Mouse (Mus musculus): ENCODE data around the gene Adam11. TPM values are rescaled to one million over a fixed set of nuclear protein-coding genes. Genes with fewer than 3 reads are reported as not detected.
"Not testable (repeated sequence)": the region's sequence is repeated elsewhere in the genome, so short reads cannot be mapped to it uniquely, and the experiment has no call there.

The Adam11 gene
- polyA plus RNA-seq (2014; fragmentation: Nextera tagmentation; extraction: Ambion mirVana), result 11.7 and 14.0 TPM in 2 replicates

GRCm38 (mm10) chr11:102761309-102762210 lies at the start of gene Adam11:
Gene Adam11 (plus strand): TSS chr11:102761439.
- H3K9ac ChIP-seq (ENCODE audit: low read length), result peak within 1 kb of the TSS; percentile 68
- 1% methylated on average over 56 of the region's 76 CpGs for WGBS
- H3K4me3 ChIP-seq (ENCODE audit: low read depth, low read length), result peak within 1 kb of the TSS; percentile 62
- H3K27ac ChIP-seq (ENCODE audit: low read depth, low read length), result no peak within 1 kb of the TSS
- ATAC-seq (replicated peaks; ENCODE audit: low FRiP score), result peak; percentile 53
- DNase-seq (ENCODE audit: low spot score), result peak; percentile 72
- H3K4me1 ChIP-seq (replicated peaks; ENCODE audit: control insufficient read depth, insufficient read depth, low read length), result peaks cover 9% of the 10 kb centered on the region; the same call in 1 of the 2 replicates
- no peaks in the 10 kb centered on the region for H3K36me3 ChIP-seq (ENCODE audit: control insufficient read depth, insufficient read depth, low read length)
- peak within 1 kb of the TSS; percentile 100 for H3K4me2 ChIP-seq (ENCODE audit: low read depth, low read length, severe bottlenecking)
- no peaks in the 10 kb centered on the region for H3K9me3 ChIP-seq (ENCODE audit: control insufficient read depth, low read length)
- H3K27me3 ChIP-seq (ENCODE audit: control insufficient read depth, insufficient read depth, low read length), result peaks cover 13% of the 10 kb centered on the region

- H3K9me3 ChIP-seq (ENCODE audit: control insufficient read depth, low read length), result no peaks in the 10 kb centered on the region
- H3K4me1 ChIP-seq (replicated peaks; ENCODE audit: control insufficient read depth, insufficient read depth, low read length), result no peaks in the 10 kb centered on the region
- H3K36me3 ChIP-seq (ENCODE audit: control insufficient read depth, insufficient read depth, low read length), result no peaks in the 10 kb centered on the region
- no peak for DNase-seq (ENCODE audit: low spot score)
- H3K27me3 ChIP-seq (ENCODE audit: control insufficient read depth, insufficient read depth, low read length), result no peaks in the 10 kb centered on the region
- no peak overlapping the region for H3K9ac ChIP-seq (ENCODE audit: low read length)
- ATAC-seq (replicated peaks; ENCODE audit: low FRiP score), result no peak
- 89% methylated on average over 4 of the region's 4 CpGs for WGBS
- no peak overlapping the region for H3K4me3 ChIP-seq (ENCODE audit: low read depth, low read length)
- H3K4me2 ChIP-seq (ENCODE audit: low read depth, low read length, severe bottlenecking), result no peak overlapping the region
- H3K27ac ChIP-seq (ENCODE audit: low read depth, low read length), result no peak overlapping the region
Measured at GRCm38 (mm10) chr11:102712411-102712810, 48.8 kb upstream of the Adam11 start.

GRCm38 (mm10) chr11:102714578-102714977 lies 46.7 kb upstream of the Adam11 start:
- H3K4me2 ChIP-seq (ENCODE audit: low read depth, low read length, severe bottlenecking); H3K4me3 ChIP-seq (ENCODE audit: low read depth, low read length); ATAC-seq (replicated peaks; ENCODE audit: low FRiP score); H3K27ac ChIP-seq (ENCODE audit: low read depth, low read length); H3K4me1 ChIP-seq (replicated peaks; ENCODE audit: control insufficient read depth, insufficient read depth, low read length); H3K27me3 ChIP-seq (ENCODE audit: control insufficient read depth, insufficient read depth, low read length); H3K9ac ChIP-seq (ENCODE audit: low read length); DNase-seq (ENCODE audit: low spot score); H3K9me3 ChIP-seq (ENCODE audit: control insufficient read depth, low read length); H3K36me3 ChIP-seq (ENCODE audit: control insufficient read depth, insufficient read depth, low read length): not testable (repeated sequence)
- WGBS, result 74% methylated on average over 2 of the region's 2 CpGs

GRCm38 (mm10) chr11:102716135-102716534 lies 45.1 kb upstream of the Adam11 start:
- H3K36me3 ChIP-seq (ENCODE audit: control insufficient read depth, insufficient read depth, low read length), result no peaks in the 10 kb centered on the region
- ATAC-seq (replicated peaks; ENCODE audit: low FRiP score), result no peak
- no peaks in the 10 kb centered on the region for H3K27me3 ChIP-seq (ENCODE audit: control insufficient read depth, insufficient read depth, low read length)
- H3K9me3 ChIP-seq (ENCODE audit: control insufficient read depth, low read length), result no peaks in the 10 kb centered on the region
- no peak overlapping the region for H3K4me2 ChIP-seq (ENCODE audit: low read depth, low read length, severe bottlenecking)
- H3K4me3 ChIP-seq (ENCODE audit: low read depth, low read length), result no peak overlapping the region
- H3K4me1 ChIP-seq (replicated peaks; ENCODE audit: control insufficient read depth, insufficient read depth, low read length), result no peaks in the 10 kb centered on the region
- H3K27ac ChIP-seq (ENCODE audit: low read depth, low read length), result no peak overlapping the region
- no peak for DNase-seq (ENCODE audit: low spot score)
- WGBS, result 81% methylated on average over 7 of the region's 7 CpGs
- H3K9ac ChIP-seq (ENCODE audit: low read length), result no peak overlapping the region

GRCm38 (mm10) chr11:102725574-102725973 lies 35.7 kb upstream of the Adam11 start:
- WGBS, result 31% methylated on average over 3 of the region's 3 CpGs
- Histone ChIP-seq H3K27me3 (ENCODE audit: control insufficient read depth, insufficient read depth, low read length) (no peaks in the 10 kb centered on the region), H3K9ac (ENCODE audit: low read length) (no peak overlapping the region), H3K4me3 (ENCODE audit: low read depth, low read length) (no peak overlapping the region), H3K4me1 (replicated peaks; ENCODE audit: control insufficient read depth, insufficient read depth, low read length) (no peaks in the 10 kb centered on the region), H3K9me3 (ENCODE audit: control insufficient read depth, low read length) (no peaks in the 10 kb centered on the region), H3K36me3 (ENCODE audit: control insufficient read depth, insufficient read depth, low read length) (no peaks in the 10 kb centered on the region), H3K27ac (ENCODE audit: low read depth, low read length) (no peak overlapping the region), H3K4me2 (ENCODE audit: low read depth, low read length, severe bottlenecking) (no peak overlapping the region)
- DNase-seq (ENCODE audit: low spot score) (no peak), ATAC-seq (replicated peaks; ENCODE audit: low FRiP score) (no peak)

- H3K4me1 ChIP-seq (replicated peaks; ENCODE audit: control insufficient read depth, insufficient read depth, low read length), result no peaks in the 10 kb centered on the region
- DNase-seq (ENCODE audit: low spot score) (no peak), ATAC-seq (replicated peaks; ENCODE audit: low FRiP score) (no peak)
- H3K36me3 ChIP-seq (ENCODE audit: control insufficient read depth, insufficient read depth, low read length), result no peaks in the 10 kb centered on the region
- no peak overlapping the region for H3K4me2 ChIP-seq (ENCODE audit: low read depth, low read length, severe bottlenecking)
- no peak overlapping the region for H3K27ac ChIP-seq (ENCODE audit: low read depth, low read length)
- H3K27me3 ChIP-seq (ENCODE audit: control insufficient read depth, insufficient read depth, low read length), result no peaks in the 10 kb centered on the region
- no peaks in the 10 kb centered on the region for H3K9me3 ChIP-seq (ENCODE audit: control insufficient read depth, low read length)
- 31% methylated on average over 7 of the region's 7 CpGs for WGBS
- H3K9ac ChIP-seq (ENCODE audit: low read length), result no peak overlapping the region
- no peak overlapping the region for H3K4me3 ChIP-seq (ENCODE audit: low read depth, low read length)
Measured at GRCm38 (mm10) chr11:102728614-102729013, 32.6 kb upstream of the Adam11 start.

- Histone ChIP-seq H3K4me2 (ENCODE audit: low read depth, low read length, severe bottlenecking) (no peak overlapping the region), H3K27me3 (ENCODE audit: control insufficient read depth, insufficient read depth, low read length) (no peaks in the 10 kb centered on the region), H3K4me1 (replicated peaks; ENCODE audit: control insufficient read depth, insufficient read depth, low read length) (no peaks in the 10 kb centered on the region), H3K27ac (ENCODE audit: low read depth, low read length) (no peak overlapping the region), H3K9me3 (ENCODE audit: control insufficient read depth, low read length) (no peaks in the 10 kb centered on the region), H3K36me3 (ENCODE audit: control insufficient read depth, insufficient read depth, low read length) (no peaks in the 10 kb centered on the region), H3K9ac (ENCODE audit: low read length) (no peak overlapping the region), H3K4me3 (ENCODE audit: low read depth, low read length) (no peak overlapping the region)
- DNase-seq (ENCODE audit: low spot score), result no peak
- ATAC-seq (replicated peaks; ENCODE audit: low FRiP score), result no peak
- WGBS, result 87% methylated on average over 3 of the region's 3 CpGs
Measured at GRCm38 (mm10) chr11:102729835-102730234, 31.4 kb upstream of the Adam11 start.

- H3K27ac ChIP-seq (ENCODE audit: low read depth, low read length), result no peak overlapping the region
- no peaks in the 10 kb centered on the region for H3K9me3 ChIP-seq (ENCODE audit: control insufficient read depth, low read length)
- H3K27me3 ChIP-seq (ENCODE audit: control insufficient read depth, insufficient read depth, low read length), result no peaks in the 10 kb centered on the region
- ATAC-seq (replicated peaks; ENCODE audit: low FRiP score), result no peak
- DNase-seq (ENCODE audit: low spot score), result no peak
- no peaks in the 10 kb centered on the region for H3K4me1 ChIP-seq (replicated peaks; ENCODE audit: control insufficient read depth, insufficient read depth, low read length)
- 87% methylated on average over 6 of the region's 6 CpGs for WGBS
- H3K4me3 ChIP-seq (ENCODE audit: low read depth, low read length), result no peak overlapping the region
- no peak overlapping the region for H3K9ac ChIP-seq (ENCODE audit: low read length)
- H3K36me3 ChIP-seq (ENCODE audit: control insufficient read depth, insufficient read depth, low read length), result no peaks in the 10 kb centered on the region
- no peak overlapping the region for H3K4me2 ChIP-seq (ENCODE audit: low read depth, low read length, severe bottlenecking)
Measured at GRCm38 (mm10) chr11:102731366-102731765, 29.9 kb upstream of the Adam11 start.

GRCm38 (mm10) chr11:102733146-102733545 lies 28.1 kb upstream of the Adam11 start:
- no peak for ATAC-seq (replicated peaks; ENCODE audit: low FRiP score)

More at GRCm38 (mm10) chr11:102733146-102733545, 28.1 kb upstream of the Adam11 start:
- Histone ChIP-seq H3K36me3 (ENCODE audit: control insufficient read depth, insufficient read depth, low read length) (no peaks in the 10 kb centered on the region), H3K4me1 (replicated peaks; ENCODE audit: control insufficient read depth, insufficient read depth, low read length) (no peaks in the 10 kb centered on the region), H3K27me3 (ENCODE audit: control insufficient read depth, insufficient read depth, low read length) (peaks cover under 1% of the 10 kb centered on the region; the same call in 1 of the 2 replicates), H3K27ac (ENCODE audit: low read depth, low read length) (no peak overlapping the region), H3K9ac (ENCODE audit: low read length) (no peak overlapping the region), H3K9me3 (ENCODE audit: control insufficient read depth, low read length) (no peaks in the 10 kb centered on the region), H3K4me3 (ENCODE audit: low read depth, low read length) (no peak overlapping the region), H3K4me2 (ENCODE audit: low read depth, low read length, severe bottlenecking) (no peak overlapping the region)
- 73% methylated on average over 5 of the region's 5 CpGs for WGBS
- no peak for DNase-seq (ENCODE audit: low spot score)

Measured in forebrain, embryonic 11.5 days (tissue).